Mouse (Mus musculus) kidney, postnatal 25 days (tissue): ENCODE data around the gene Sparc.

Experiments
- DNase-seq, 2 experiments: peaks; one replicate each; pipeline ENCODE4 v3.0.0; 2021; ENCODE audit warnings: mixed read lengths in 2 of 2

Sparc gene

GRCm38 (mm10) chr11:55404659-55405457 is 18.1 kb downstream of the Sparc start:
- DNase-seq: no peak

GRCm38 (mm10) chr11:55400863-55401262 is 22.1 kb downstream of the Sparc start:
- DNase-seq: no peak

GRCm38 (mm10) chr11:55398371-55398770 is 24.6 kb downstream of the Sparc start:
- DNase-seq: no peak

GRCm38 (mm10) chr11:55397441-55397840 is 25.5 kb downstream of the Sparc start:
- peak; percentile 57 to 84 for DNase-seq

- DNase-seq: no peak
Measured at GRCm38 (mm10) chr11:55397036-55397435, 25.9 kb downstream of the Sparc start.

GRCm38 (mm10) chr11:55395073-55395642 is 27.8 kb downstream of the Sparc start:
- DNase-seq: no peak

GRCm38 (mm10) chr11:55394592-55394991 is 28.4 kb downstream of the Sparc start:
- DNase-seq: no peak

- DNase-seq: no peak
Measured at GRCm38 (mm10) chr11:55392474-55392873, 30.5 kb downstream of the Sparc start.

GRCm38 (mm10) chr11:55389778-55390177 is 33.2 kb downstream of the Sparc start:
- peak; percentile 73 to 84 for DNase-seq

- no peak for DNase-seq
Measured at GRCm38 (mm10) chr11:55387576-55387975, 35.4 kb downstream of the Sparc start.

- peak; percentile 83 to 94 for DNase-seq
Measured at GRCm38 (mm10) chr11:55386424-55387063, 36.4 kb downstream of the Sparc start.

- no peak for DNase-seq
Measured at GRCm38 (mm10) chr11:55383463-55384045, 39.4 kb downstream of the Sparc start.

GRCm38 (mm10) chr11:55380908-55381307 is 42.1 kb downstream of the Sparc start:
- DNase-seq: no peak

- DNase-seq: peak; percentile 56 to 74
Measured at GRCm38 (mm10) chr11:55378371-55378770, 44.6 kb downstream of the Sparc start.

GRCm38 (mm10) chr11:55373838-55374237 is 49.1 kb downstream of the Sparc start:
- DNase-seq: no peak

- DNase-seq: no peak
Measured at GRCm38 (mm10) chr11:55373373-55373772, 49.6 kb downstream of the Sparc start.

GRCm38 (mm10) chr11:55372001-55372400 is 51.0 kb downstream of the Sparc start:
- DNase-seq: no peak

GRCm38 (mm10) chr11:55369093-55369471 is 53.9 kb downstream of the Sparc start:
- DNase-seq: peak in 1 of 2 experiments; percentile 64

- DNase-seq: peak; percentile 23 to 61
Measured at GRCm38 (mm10) chr11:55368388-55369092, 54.4 kb downstream of the Sparc start.

GRCm38 (mm10) chr11:55367783-55368182 is 55.2 kb downstream of the Sparc start:
- peak; percentile 41 to 77 for DNase-seq

- no peak for DNase-seq
Measured at GRCm38 (mm10) chr11:55365840-55366239, 57.1 kb downstream of the Sparc start.

- DNase-seq: no peak
Measured at GRCm38 (mm10) chr11:55365242-55365641, 57.7 kb downstream of the Sparc start.

GRCm38 (mm10) chr11:55364662-55365061 is 58.3 kb downstream of the Sparc start:
- peak in 1 of 2 experiments; percentile 27 for DNase-seq
